Mouse (Mus musculus) spleen, adult 2 months (tissue): ENCODE results near the gene Rasgrp2. TPM values are rescaled to one million over a fixed set of nuclear protein-coding genes. Genes with fewer than 3 reads are reported as not detected.

Experiments
- DNase-seq, 2 experiments: peaks; one replicate each; pipeline versions ENCODE4 v3.0.0 to v3.0.0-alpha.2; 2012 to 2021; ENCODE audit warnings: low spot score in 2 of 2, low read depth in 1 of 2
- H3K27ac ChIP-seq: fragments of 200-500 bp; 2 replicates; pipeline ENCODE4 v1.5.1; 2012; ENCODE audit warnings: low read length, inconsistent platforms; ENCODE audit not compliant: insufficient read depth
- H3K27me3 ChIP-seq: fragments of 200-500 bp; 2 replicates; pipeline ENCODE4 v1.6.1; 2012; ENCODE audit warnings: mild to moderate bottlenecking, moderate library complexity, low read length, inconsistent platforms; ENCODE audit not compliant: control insufficient read depth, insufficient read depth
- H3K36me3 ChIP-seq: fragments of 200-500 bp; 2 replicates; pipeline ENCODE4 v1.6.1; 2012; ENCODE audit warnings: mild to moderate bottlenecking, low read length, inconsistent platforms; ENCODE audit not compliant: control insufficient read depth, insufficient read depth
- H3K4me1 ChIP-seq: fragments of 200-500 bp; 2 replicates; pipeline ENCODE4 v1.6.1; 2011; ENCODE audit warnings: inconsistent platforms; ENCODE audit not compliant: control insufficient read depth, insufficient read depth, insufficient read length
- H3K4me3 ChIP-seq: fragments of 200-500 bp; 2 replicates; pipeline ENCODE4 v1.5.1; 2011; ENCODE audit warnings: mild to moderate bottlenecking, inconsistent platforms; ENCODE audit not compliant: insufficient read depth, insufficient read length; ENCODE audit errors: extremely low read depth
- CTCF ChIP-seq: fragments of 200-500 bp; IDR thresholded peaks from 2 replicates; pipeline ENCODE4 v1.5.1; 2011; ENCODE audit warnings: mild to moderate bottlenecking, inconsistent platforms; ENCODE audit not compliant: insufficient read depth, insufficient read length, insufficient replicate concordance; ENCODE audit errors: extremely low read depth
- POLR2A ChIP-seq: fragments of 200-500 bp; IDR thresholded peaks from 2 replicates; pipeline ENCODE4 v1.6.1; 2011; ENCODE audit warnings: low read depth, low read length, inconsistent platforms
- WGBS: fragments of 180-500 bp; shearing (Covaris S2); methylation state at CpG from one replicate; pipeline ENCODE4 v1.1.7; 2018; 5-methylcytosine and 5-hydroxymethylcytosine counted together
- polyA plus RNA-seq: library from polyadenylated mRNA; depleted of rRNA; stranded (reverse); fragments of >200 nt; gene quantifications from 2 replicates; pipeline ENCODE4 v1.2.3, GENCODE M21; 2012; rRNA removed

Rasgrp2 gene
- polyA plus RNA-seq, 1 experiment = 681 TPM

DNA sequence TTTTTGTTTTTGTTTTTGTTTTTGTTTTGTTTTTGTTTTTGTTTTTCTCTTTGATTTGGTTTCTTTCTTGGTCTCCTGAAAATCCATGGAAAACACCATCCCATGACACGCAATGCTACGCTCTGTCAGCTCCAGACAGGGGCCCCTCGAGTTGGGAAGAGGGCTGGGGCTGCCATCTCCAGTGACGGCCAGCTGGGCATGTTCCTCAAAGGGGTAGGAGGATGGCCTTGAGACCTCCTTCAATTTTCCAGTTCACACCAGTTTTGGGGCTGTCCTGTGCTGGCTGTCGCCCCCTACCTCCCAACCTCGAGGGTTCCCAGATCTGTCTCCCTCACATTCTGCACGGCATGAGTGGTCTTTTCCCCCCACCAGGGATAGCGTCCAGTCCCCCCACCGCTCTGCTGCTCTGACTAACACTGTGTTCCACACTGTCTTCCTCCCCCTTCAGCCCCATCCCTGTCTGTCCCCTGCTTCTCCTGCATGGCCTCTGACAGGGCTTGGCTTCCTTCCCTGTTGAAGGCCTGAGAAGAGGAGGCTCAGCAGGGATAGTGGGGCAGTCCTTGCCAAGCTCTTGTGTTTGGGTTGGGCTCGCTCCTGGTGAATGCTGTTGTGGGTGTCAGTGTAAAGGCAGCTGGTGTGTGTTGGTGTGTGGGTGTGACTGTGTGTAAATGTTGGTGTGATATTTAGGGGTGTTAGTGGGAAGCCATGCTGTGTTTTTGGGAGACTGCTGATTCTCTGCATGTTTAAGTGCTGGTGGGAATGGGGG, 65.3 kb downstream of the Rasgrp2 start:
- WGBS = 83% methylated on average over 10 of the region's 10 CpGs

More for the DNA sequence above, 65.3 kb downstream of the Rasgrp2 start:
- Histone ChIP-seq H3K4me1 (no peaks in the 10 kb centered on the region), H3K36me3 (no peaks in the 10 kb centered on the region), H3K27me3 (no peaks in the 10 kb centered on the region), H3K4me3 (no peak overlapping the region), H3K27ac (no peak overlapping the region)
- no peak for DNase-seq
- no peak for TF ChIP-seq CTCF
- no peak for TF ChIP-seq POLR2A

Other genes with a start within 250 kb of the Rasgrp2 start
- gene Majin, start 215.0 kb upstream of the Rasgrp2 start, polyA plus RNA-seq = 0.15 and 0.30 TPM in 2 replicates
- 0.42 and 0.57 TPM in 2 replicates for gene Gpha2, start 173.0 kb upstream of the Rasgrp2 start, polyA plus RNA-seq
- 36.9 and 56.1 TPM in 2 replicates for gene Ppp2r5b, start 163.5 kb upstream of the Rasgrp2 start, polyA plus RNA-seq
- gene Atg2a, start 157.7 kb upstream of the Rasgrp2 start, polyA plus RNA-seq = 47.4 and 57.5 TPM in 2 replicates
- gene Ehd1, start 122.6 kb upstream of the Rasgrp2 start, polyA plus RNA-seq = 285 and 377 TPM in 2 replicates
- gene Cdc42bpg, start 92.9 kb upstream of the Rasgrp2 start, polyA plus RNA-seq = 7.7 and 8.9 TPM in 2 replicates
- gene Men1, start 64.4 kb upstream of the Rasgrp2 start, polyA plus RNA-seq = 54.2 and 57.2 TPM in 2 replicates
- gene Map4k2, start 58.2 kb upstream of the Rasgrp2 start, polyA plus RNA-seq = 487 and 792 TPM in 2 replicates
- gene Sf1, start 35.6 kb upstream of the Rasgrp2 start, polyA plus RNA-seq = 177 and 239 TPM in 2 replicates
- gene Pygm, start 14.9 kb upstream of the Rasgrp2 start, polyA plus RNA-seq = 7.3 and 8.1 TPM in 2 replicates
- 2.2 and 2.9 TPM in 2 replicates for gene Nrxn2, start 19.4 kb downstream of the Rasgrp2 start, polyA plus RNA-seq
- 0.81 and 1.0 TPM in 2 replicates for gene Slc22a12, start 143.7 kb downstream of the Rasgrp2 start, polyA plus RNA-seq